Mouse (Mus musculus) neural tube, embryonic 14.5 days (tissue): ENCODE measurements around the gene Tspan10. TPM values are rescaled to one million over a fixed set of nuclear protein-coding genes. Genes with fewer than 3 reads are reported as not detected.

Experiments used
- ATAC-seq: fragments of 200-750 bp; cut with Nextera tagmentation; 2 replicates; pipeline ENCODE4 v1.8.0; 2017; ENCODE audit warnings: low read depth, mild to moderate bottlenecking, moderate TSS enrichment, moderate library complexity
- H3K27ac ChIP-seq: fragments of 300-500 bp; sonication (generic); 2 replicates; pipeline ENCODE4 v1.5.1; 2014; ENCODE audit warnings: low read depth, mild to moderate bottlenecking, control low read depth, low read length, moderate library complexity, mixed read lengths
- H3K27me3 ChIP-seq: fragments of 300-500 bp; sonication (generic); 2 replicates; pipeline ENCODE4 v1.6.1; 2014; ENCODE audit warnings: low read length; ENCODE audit not compliant: control insufficient read depth, insufficient read depth
- H3K36me3 ChIP-seq: fragments of 300-500 bp; sonication (generic); 2 replicates; pipeline ENCODE4 v1.6.1; 2014; ENCODE audit warnings: low read length, mixed read lengths; ENCODE audit not compliant: control insufficient read depth, insufficient read depth
- H3K4me1 ChIP-seq: fragments of 300-500 bp; sonication (generic); 2 replicates; pipeline ENCODE4 v1.6.1; 2014; ENCODE audit warnings: low read length; ENCODE audit not compliant: control insufficient read depth, insufficient read depth
- H3K4me2 ChIP-seq: fragments of 300-500 bp; sonication (generic); 2 replicates; pipeline ENCODE4 v1.6.1; 2014; ENCODE audit warnings: mild to moderate bottlenecking, low read depth, low read length, control low read depth
- H3K4me3 ChIP-seq: fragments of 300-500 bp; sonication (generic); 2 replicates; pipeline ENCODE4 v1.5.1; 2014; ENCODE audit warnings: low read depth, low read length, control low read depth, mixed read lengths
- H3K9ac ChIP-seq: fragments of 300-500 bp; sonication (generic); replicated peaks from 2 replicates; pipeline ENCODE4 v1.6.1; 2014; ENCODE audit warnings: low read depth, mild to moderate bottlenecking, control low read depth, low read length, mixed read lengths
- H3K9me3 ChIP-seq: fragments of 300-500 bp; sonication (generic); 2 replicates; pipeline ENCODE4 v1.6.1; 2016; ENCODE audit warnings: low read length; ENCODE audit not compliant: control insufficient read depth
- WGBS: fragments of 180-500 bp; shearing (Covaris S2); extraction: QIAGEN DNeasy Blood & Tissue Kit; methylation state at CpG from one replicate; pipeline ENCODE4 v1.1.7; 2014; 5-methylcytosine and 5-hydroxymethylcytosine counted together
- polyA plus RNA-seq: library from polyadenylated mRNA; unstranded; fragments of >200 nt; fragmentation: Nextera tagmentation; extraction: Ambion mirVana; gene quantifications from 2 replicates; pipeline ENCODE4 v1.2.1, GENCODE M21; 2014

The Tspan10 gene
- polyA plus RNA-seq, 1 experiment from 2014 or later = not detected

- Histone ChIP-seq H3K27me3 (no peaks in the 10 kb centered on the region), H3K36me3 (peaks cover 30% of the 10 kb centered on the region), H3K4me2 (peak overlapping the region; percentile 95), H3K9me3 (no peaks in the 10 kb centered on the region), H3K27ac (peak overlapping the region; percentile 36; the same call in 1 of the 2 replicates), H3K9ac (peak overlapping the region; percentile 81; the same call in 1 of the 2 replicates), H3K4me3 (peak overlapping the region; percentile 89; the same call in 1 of the 2 replicates), H3K4me1 (peaks cover 25% of the 10 kb centered on the region)
- no peak for ATAC-seq
- WGBS = 55% methylated on average over 3 of the region's 3 CpGs
Observed at GRCm38 (mm10) chr11:120493351-120493750, 50.9 kb downstream of the Tspan10 start.

- H3K9me3 ChIP-seq = no peaks in the 10 kb centered on the region
- H3K27me3 ChIP-seq = no peaks in the 10 kb centered on the region
- WGBS = 91% methylated on average over 3 of the region's 3 CpGs
- H3K4me3 ChIP-seq = no peak overlapping the region
- peaks cover 24% of the 10 kb centered on the region for H3K36me3 ChIP-seq
- no peak overlapping the region for H3K27ac ChIP-seq
- H3K9ac ChIP-seq = no peak overlapping the region
- H3K4me2 ChIP-seq = peak overlapping the region; percentile 95; the same call in 1 of the 2 replicates
- H3K4me1 ChIP-seq = peaks cover 25% of the 10 kb centered on the region
- ATAC-seq = no peak
Observed at GRCm38 (mm10) chr11:120493911-120494310, 51.5 kb downstream of the Tspan10 start.

Other genes starting within 250 kb of the Tspan10 start
- 17.0 and 20.8 TPM in 2 replicates for gene Bahcc1, start 209.7 kb upstream of the Tspan10 start, polyA plus RNA-seq
- 4,176 and 4,177 TPM in 2 replicates for gene Actg1, start 94.1 kb upstream of the Tspan10 start, polyA plus RNA-seq
- 0.63 and 1.7 TPM in 2 replicates for gene Fscn2, start 81.1 kb upstream of the Tspan10 start, polyA plus RNA-seq
- gene Faap100, start 63.9 kb upstream of the Tspan10 start, polyA plus RNA-seq = 74.8 and 86.8 TPM in 2 replicates
- 31.1 and 39.8 TPM in 2 replicates for gene Nploc4, start 4.9 kb upstream of the Tspan10 start, polyA plus RNA-seq
- 0.31 and 0.59 TPM in 2 replicates for gene Pde6g, start 10.9 kb downstream of the Tspan10 start, polyA plus RNA-seq
- gene Oxld1, start 15.4 kb downstream of the Tspan10 start, polyA plus RNA-seq = 12.0 and 12.9 TPM in 2 replicates
- gene Ccdc137, start 15.5 kb downstream of the Tspan10 start, polyA plus RNA-seq = 21.6 and 28.4 TPM in 2 replicates
- gene Arl16, start 25.0 kb downstream of the Tspan10 start, polyA plus RNA-seq = 65.5 and 68.1 TPM in 2 replicates
- gene Mrpl12, start 42.0 kb downstream of the Tspan10 start, polyA plus RNA-seq = 131 and 135 TPM in 2 replicates
- gene Slc25a10, start 49.2 kb downstream of the Tspan10 start, polyA plus RNA-seq = 24.7 and 30.0 TPM in 2 replicates
- 0.19 and 0.22 TPM in 2 replicates for gene Gcgr, start 88.1 kb downstream of the Tspan10 start, polyA plus RNA-seq
- 248 and 267 TPM in 2 replicates for gene Mcrip1, start 107.1 kb downstream of the Tspan10 start, polyA plus RNA-seq
- gene Ppp1r27, start 108.5 kb downstream of the Tspan10 start, polyA plus RNA-seq = not detected in 2 replicates
- 248 and 330 TPM in 2 replicates for gene P4hb, start 130.6 kb downstream of the Tspan10 start, polyA plus RNA-seq
- 419 and 479 TPM in 2 replicates for gene Arhgdia, start 139.0 kb downstream of the Tspan10 start, polyA plus RNA-seq
- 191 and 222 TPM in 2 replicates for gene Alyref, start 155.7 kb downstream of the Tspan10 start, polyA plus RNA-seq
- gene Anapc11, start 155.8 kb downstream of the Tspan10 start, polyA plus RNA-seq = 209 and 236 TPM in 2 replicates
- gene Npb, start 165.8 kb downstream of the Tspan10 start, polyA plus RNA-seq = 1.3 TPM in 1 of 2 replicates, not detected in the other
- gene Pcyt2, start 175.3 kb downstream of the Tspan10 start, polyA plus RNA-seq = 170 and 187 TPM in 2 replicates
- 42.8 and 48.2 TPM in 2 replicates for gene Sirt7, start 182.6 kb downstream of the Tspan10 start, polyA plus RNA-seq
- gene Mafg, start 191.0 kb downstream of the Tspan10 start, polyA plus RNA-seq = 30.5 and 36.8 TPM in 2 replicates
- 15.3 and 24.9 TPM in 2 replicates for gene Pycr1, start 201.1 kb downstream of the Tspan10 start, polyA plus RNA-seq
- 2.3 and 2.5 TPM in 2 replicates for gene Myadml2, start 205.5 kb downstream of the Tspan10 start, polyA plus RNA-seq
- gene Notum, start 218.5 kb downstream of the Tspan10 start, polyA plus RNA-seq = 1.3 and 6.2 TPM in 2 replicates
- 137 and 141 TPM in 2 replicates for gene Aspscr1, start 230.3 kb downstream of the Tspan10 start, polyA plus RNA-seq